Mouse (Mus musculus) embryonic fibroblast, embryonic 13.5 days (primary cell): Measurements from ENCODE around the gene Rhebl1. TPM values are rescaled to one million over a fixed set of nuclear protein-coding genes. Genes with fewer than 3 reads are reported as not detected.
"Not testable (repeated sequence)": the region's sequence is repeated elsewhere in the genome, so short reads cannot be mapped to it uniquely, and the experiment has no call there.

ENCODE experiments used
- H3K27ac ChIP-seq: 2 replicates; pipeline ENCODE4 v1.5.1; 2012; ENCODE audit warnings: low read length, control low read depth, inconsistent platforms; ENCODE audit not compliant: insufficient read depth
- H3K4me1 ChIP-seq: 2 replicates; pipeline ENCODE4 v1.6.1; 2011; ENCODE audit warnings: low read length; ENCODE audit not compliant: control insufficient read depth, insufficient read depth
- H3K4me3 ChIP-seq: 2 replicates; pipeline ENCODE4 v1.5.1; 2011; ENCODE audit warnings: mild to moderate bottlenecking, control low read depth, low read length; ENCODE audit not compliant: insufficient read depth
- CTCF ChIP-seq: IDR thresholded peaks from 2 replicates; pipeline ENCODE4 v1.5.1; 2011; ENCODE audit warnings: mild to moderate bottlenecking, control low read depth, low read length, moderate library complexity, borderline replicate concordance; ENCODE audit not compliant: insufficient read depth
- POLR2A ChIP-seq: IDR thresholded peaks from 2 replicates; pipeline ENCODE4 v1.6.1; 2011; ENCODE audit warnings: low read depth, mild to moderate bottlenecking, control low read depth, low read length, moderate library complexity
- polyA plus RNA-seq: library from polyadenylated mRNA; stranded (reverse); fragments of >200 nt; gene quantifications from 2 replicates; pipeline ENCODE4 v1.2.4, GENCODE M21; 2011; ENCODE audit warnings: low read depth; ENCODE audit not compliant: missing spikeins, insufficient read length

The Rhebl1 gene
- polyA plus RNA-seq, 1 experiment: 7.8 TPM

DNA sequence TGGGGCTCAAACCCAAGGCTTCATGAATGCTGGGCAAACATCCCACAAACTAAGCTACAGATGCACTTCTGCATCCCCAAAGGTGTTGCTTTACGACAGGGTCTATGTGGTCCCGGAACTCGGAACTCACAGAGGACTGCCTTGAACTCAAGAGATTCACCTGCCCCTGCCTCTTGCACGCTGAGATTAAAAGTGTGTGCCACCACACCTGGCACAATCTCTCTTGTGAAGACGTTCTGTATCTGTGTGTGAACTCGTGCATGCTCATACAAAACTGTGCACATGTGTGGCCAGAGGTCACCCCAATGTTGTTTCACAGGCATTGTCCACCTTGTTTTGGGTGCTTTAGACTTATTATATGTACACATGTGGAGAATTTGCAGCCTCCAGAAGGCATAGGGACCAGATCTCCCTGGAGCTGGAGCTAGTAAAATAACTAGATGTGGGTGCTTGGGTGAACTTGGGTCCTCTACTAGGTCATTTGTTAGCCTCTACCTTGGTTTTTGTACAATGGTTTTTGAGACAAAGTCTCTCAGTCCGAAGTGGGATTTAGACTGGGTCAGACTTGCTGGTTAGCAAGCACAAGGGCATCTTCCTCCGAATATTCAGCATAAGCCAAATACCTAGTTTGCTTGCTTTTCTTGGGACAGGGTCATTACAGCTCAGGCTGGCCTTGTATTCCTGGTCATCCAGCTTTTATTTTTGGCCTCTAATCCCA lies 35.8 kb upstream of the Rhebl1 start:
- Histone ChIP-seq H3K4me1 (peaks cover 3% of the 10 kb centered on the region; the same call in 1 of the 2 replicates), H3K27ac (0 out of 2 replicates have a peak overlapping the region, but pooled peaks have one; percentile 17), H3K4me3 (no peak overlapping the region)
- peak; percentile 70 for TF ChIP-seq POLR2A
- TF ChIP-seq CTCF: no peak

DNA sequence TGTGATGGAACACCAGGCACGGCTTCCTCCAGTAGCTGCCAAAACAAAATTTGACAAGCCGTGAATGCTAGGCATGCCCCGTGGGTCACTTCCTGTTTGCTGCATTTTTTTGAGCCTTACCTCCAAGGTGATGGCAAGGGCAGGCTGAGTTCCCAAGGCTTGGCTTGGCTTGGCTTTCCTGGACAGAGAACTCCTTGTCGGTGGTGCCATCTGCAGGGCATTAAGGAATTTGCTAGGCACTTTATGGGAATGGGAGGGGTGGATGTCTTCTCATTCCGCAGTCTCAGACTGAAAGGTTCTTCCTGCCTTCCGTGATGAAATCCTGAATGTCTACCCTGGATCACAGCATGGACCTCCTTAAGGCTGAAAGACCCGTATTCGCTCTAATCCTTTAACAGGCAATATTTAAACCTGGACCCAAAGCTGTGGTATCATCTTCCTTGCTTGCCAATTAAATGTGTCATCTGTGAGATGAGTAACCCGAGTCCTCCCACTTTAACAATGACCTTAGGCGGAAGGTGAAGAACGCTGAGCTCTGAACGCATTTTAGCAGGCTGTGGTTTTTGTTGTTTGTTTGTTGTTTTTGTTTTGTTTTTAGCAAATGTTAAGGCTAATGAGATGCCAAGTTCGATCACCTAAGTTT lies 34.4 kb upstream of the Rhebl1 start:
- peak; percentile 52; the same call in 1 of the 2 replicates for TF ChIP-seq CTCF
- TF ChIP-seq POLR2A: no peak
- Histone ChIP-seq H3K4me3 (no peak overlapping the region), H3K27ac (no peak overlapping the region), H3K4me1 (peaks cover 3% of the 10 kb centered on the region; the same call in 1 of the 2 replicates)

DNA sequence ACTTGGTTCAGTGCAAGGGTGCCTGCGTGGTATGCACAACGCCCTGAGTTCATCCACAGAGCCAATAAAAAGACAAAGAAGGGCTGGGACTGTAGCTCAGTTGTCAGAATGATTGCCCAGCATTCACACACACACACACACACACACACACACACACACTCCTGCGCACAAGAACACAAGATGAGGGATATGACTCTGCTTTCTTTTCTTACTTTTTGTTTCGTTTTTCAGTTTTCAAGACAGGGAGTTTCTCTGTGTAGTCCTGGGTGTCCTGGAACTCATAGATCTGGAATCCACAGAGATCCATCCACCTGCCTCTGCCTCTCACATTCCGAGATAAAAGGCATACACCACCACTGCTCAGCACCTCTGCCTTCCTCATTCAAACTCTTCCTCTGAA lies 33.2 kb upstream of the Rhebl1 start:
- Histone ChIP-seq H3K27ac (no peak overlapping the region), H3K4me1 (peaks cover 3% of the 10 kb centered on the region; the same call in 1 of the 2 replicates), H3K4me3 (no peak overlapping the region)
- TF ChIP-seq POLR2A (no peak), CTCF (no peak)

DNA sequence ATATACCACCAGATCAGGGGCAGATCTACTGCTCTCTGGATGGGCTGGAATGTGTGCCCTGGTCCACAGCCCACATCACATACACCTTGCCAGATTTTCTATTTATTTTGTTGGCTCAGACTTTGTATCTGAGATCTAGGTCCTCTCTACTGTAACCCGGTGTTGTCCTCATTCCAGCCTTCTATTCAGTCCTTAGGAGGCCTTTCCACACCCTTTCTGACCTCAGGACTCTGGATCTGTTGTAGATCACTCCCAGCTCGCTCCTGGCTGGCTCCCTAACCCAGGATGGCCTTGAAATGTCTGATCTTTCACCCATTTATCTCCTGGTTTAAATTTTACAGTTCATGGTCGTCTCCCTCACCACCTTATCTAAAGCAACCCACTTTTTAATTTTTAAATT lies 30.3 kb upstream of the Rhebl1 start:
- Histone ChIP-seq H3K27ac (no peak overlapping the region), H3K4me1 (peaks cover 3% of the 10 kb centered on the region; the same call in 1 of the 2 replicates), H3K4me3 (no peak overlapping the region)
- TF ChIP-seq POLR2A (no peak), CTCF (no peak)

DNA sequence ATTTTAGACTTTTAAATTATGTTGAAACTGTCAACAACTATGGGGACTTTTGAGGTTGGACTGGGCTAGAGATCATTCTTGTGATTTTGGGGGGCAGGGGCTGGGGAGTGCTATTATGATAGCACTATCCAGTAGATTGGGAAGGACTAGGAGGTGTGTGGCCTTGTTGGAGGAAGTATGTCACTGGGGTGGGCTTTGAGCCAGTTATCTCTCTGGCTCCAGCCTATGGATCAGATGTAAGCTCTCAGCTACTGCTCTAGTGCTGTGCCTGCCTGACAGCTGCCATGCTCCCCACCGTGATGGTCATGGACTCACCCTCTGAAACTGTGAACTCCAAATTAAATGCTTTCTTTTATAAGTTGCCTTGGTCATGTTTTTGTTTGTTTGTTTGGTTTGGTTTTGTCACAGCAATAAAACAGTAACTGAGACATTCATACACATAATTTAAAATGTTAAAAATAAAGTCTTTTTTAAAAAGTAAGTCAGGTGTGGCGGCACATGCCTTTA lies 28.7 kb upstream of the Rhebl1 start:
- no peaks in the 10 kb centered on the region for H3K4me1 ChIP-seq
- no peak overlapping the region for H3K27ac ChIP-seq
- TF ChIP-seq POLR2A (no peak), CTCF (no peak)
- no peak overlapping the region for H3K4me3 ChIP-seq

DNA sequence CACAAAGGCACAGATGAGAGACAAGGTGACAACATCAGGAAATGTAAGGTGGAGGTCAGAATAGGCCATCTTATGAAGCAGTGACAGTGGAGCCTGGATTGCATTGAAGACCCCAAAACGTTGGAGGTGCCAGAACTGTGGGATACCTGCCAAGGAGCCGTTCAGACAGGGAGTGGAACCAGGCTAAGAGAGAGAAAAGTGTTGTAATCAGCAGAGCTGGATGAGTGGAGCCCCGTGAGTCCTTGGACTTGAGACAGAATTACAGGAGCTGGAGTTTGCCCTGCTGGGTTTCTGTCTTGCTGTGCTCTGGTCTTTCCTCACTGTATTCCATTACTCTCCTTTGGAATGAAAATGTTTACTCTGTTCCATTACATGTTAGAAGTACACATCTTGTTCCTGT lies 28.2 kb upstream of the Rhebl1 start:
- no peak overlapping the region for H3K27ac ChIP-seq
- H3K4me1 ChIP-seq: no peaks in the 10 kb centered on the region
- H3K4me3 ChIP-seq: no peak overlapping the region
- no peak for TF ChIP-seq POLR2A
- TF ChIP-seq CTCF: no peak

DNA sequence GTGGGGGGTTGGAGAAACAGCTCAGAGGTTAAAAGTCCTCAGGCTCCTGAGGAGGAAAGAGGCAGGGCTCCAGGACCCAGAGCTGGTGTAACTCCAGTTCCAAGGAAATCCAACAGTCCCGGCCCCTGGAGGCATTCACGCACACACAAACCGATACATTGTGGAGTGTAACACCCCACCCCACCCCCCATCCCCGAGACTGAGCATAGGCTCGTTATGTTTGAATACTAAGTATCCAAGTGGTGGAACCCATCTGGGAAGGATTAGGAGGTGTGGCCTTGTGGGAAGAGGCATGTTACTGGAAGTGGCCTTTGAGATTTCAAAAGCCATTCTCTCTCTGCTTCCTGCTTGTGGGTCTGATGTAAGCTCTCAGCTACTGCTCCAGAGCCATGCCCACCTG lies 27.2 kb upstream of the Rhebl1 start:
- no peak overlapping the region for H3K27ac ChIP-seq
- H3K4me3 ChIP-seq: no peak overlapping the region
- H3K4me1 ChIP-seq: no peaks in the 10 kb centered on the region
- no peak for TF ChIP-seq CTCF
- TF ChIP-seq POLR2A: no peak

DNA sequence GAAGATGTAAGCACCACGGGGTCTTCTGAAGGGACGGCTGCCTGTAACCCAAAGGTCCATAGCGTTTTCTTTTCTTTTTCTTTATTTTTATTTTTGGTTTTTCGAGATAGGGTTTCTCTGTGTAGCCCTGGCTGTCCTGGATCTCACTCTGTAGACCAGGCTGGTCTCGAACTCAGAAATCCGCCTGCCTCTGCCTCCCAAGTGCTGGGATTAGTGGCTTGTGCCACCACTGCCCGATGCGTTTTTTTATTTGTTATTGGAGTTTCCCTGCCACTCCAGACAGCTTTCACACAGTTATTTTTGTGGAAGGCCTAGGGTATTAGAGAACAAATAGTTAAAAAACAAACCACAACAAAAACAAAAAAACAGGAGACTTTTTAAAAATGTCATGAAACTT lies 24.2 kb upstream of the Rhebl1 start:
- H3K4me3 ChIP-seq: peak overlapping the region; percentile 38
- H3K27ac ChIP-seq, H3K4me1 ChIP-seq: not testable (repeated sequence)

DNA sequence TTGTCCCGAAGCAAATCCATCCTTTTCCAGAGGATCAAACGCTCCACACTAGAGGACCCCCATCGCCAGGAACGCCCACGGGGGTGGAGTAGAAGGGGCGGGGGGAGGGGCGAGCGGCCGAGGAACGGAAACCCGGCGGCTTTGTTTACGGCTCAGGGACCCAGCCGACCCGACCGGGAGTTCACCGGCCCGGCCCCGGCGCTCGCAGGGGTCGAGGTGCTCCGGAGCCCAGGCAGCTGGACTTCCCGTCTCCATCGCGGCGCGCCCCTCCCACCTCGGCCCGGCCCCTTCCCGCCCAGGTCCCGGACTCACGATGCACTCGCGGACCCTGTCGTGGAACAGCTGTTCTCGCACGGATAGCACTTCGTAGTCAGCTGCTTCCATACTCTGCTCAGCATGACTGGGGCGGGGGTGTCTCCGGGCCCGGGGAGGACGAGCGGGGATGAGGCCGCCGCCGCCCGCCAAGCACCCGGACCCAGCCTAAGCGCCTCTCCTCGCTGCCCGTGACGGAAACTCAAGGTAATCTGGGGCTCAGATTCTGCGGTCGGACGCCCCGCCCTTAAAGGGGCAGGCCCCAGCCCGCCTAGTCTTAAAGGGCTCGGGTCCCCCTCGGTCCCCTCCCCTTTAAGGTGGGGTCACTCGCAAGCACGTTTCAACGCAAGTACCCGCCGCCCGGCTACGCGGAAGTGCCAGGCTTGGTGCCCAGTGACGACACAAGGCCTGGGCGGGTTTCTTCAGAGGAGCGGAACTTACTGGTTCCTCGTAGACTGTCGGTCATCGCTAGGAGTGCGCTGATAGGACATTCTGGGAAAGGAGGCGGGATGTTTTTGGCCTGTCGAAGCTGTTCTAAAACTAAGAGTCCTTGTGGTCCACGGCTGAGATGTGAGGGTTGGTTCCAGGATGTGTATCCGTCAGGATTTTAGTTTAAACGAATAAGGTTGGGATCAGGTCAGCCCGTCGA lies 23.5 kb upstream of the Rhebl1 start, which contains the start of gene Lmbr1l:
Gene Lmbr1l, minus strand, starts transcription at position 694 of the 961 bp plus-strand sequence.
- Histone ChIP-seq H3K4me3 (peak within 1 kb of the TSS; percentile 78), H3K4me1 (no peaks in the 10 kb centered on the region), H3K27ac (peak within 1 kb of the TSS; percentile 50)
- peak; percentile 88 for TF ChIP-seq POLR2A
- TF ChIP-seq CTCF: no peak

DNA sequence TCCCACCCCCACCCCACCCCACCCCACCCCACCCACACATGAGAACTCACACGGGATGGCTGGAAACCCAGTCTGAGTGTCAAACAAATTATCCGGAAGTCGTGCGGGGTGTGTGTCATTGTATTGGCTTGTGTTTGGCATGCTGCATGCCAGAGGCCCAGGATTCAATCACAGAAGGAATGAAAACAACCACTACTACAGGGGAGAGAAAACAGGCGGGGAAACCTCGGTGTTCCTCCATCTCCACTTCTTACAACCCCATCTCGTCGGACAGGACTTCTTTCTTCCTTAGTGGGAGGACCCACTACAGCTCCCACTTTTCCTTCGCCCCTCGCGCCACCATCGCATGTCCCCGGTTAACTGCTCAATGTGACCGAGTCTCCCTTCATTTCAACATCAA lies 22.8 kb upstream of the Rhebl1 start:
- TF ChIP-seq CTCF (no peak), POLR2A (no peak)

More for the DNA sequence above, 22.8 kb upstream of the Rhebl1 start:
- Histone ChIP-seq H3K27ac (peak overlapping the region; percentile 50), H3K4me1 (no peaks in the 10 kb centered on the region), H3K4me3 (peak overlapping the region; percentile 78)
